Mouse (Mus musculus): ENCODE measurements around the gene Mgarp.

GRCm38 (mm10) chr3:51368011-51368410, 28.5 kb downstream of the Mgarp start:
- TF ChIP-seq CTCF (IDR thresholded peaks at IDR 0.05; ENCODE audit: control insufficient read depth, insufficient read depth, insufficient read length) (no peak), MYOD1 (IDR thresholded peaks at IDR 0.05; ENCODE audit: control insufficient read depth, insufficient read length, low read depth) (no peak)
